Mouse (Mus musculus): ENCODE data around the gene Epha4. TPM values are rescaled to one million over a fixed set of nuclear protein-coding genes. Genes with fewer than 3 reads are reported as not detected.

Gene Epha4
- total RNA-seq, 2 experiments from 2014 or later, result 298 to 325 TPM

Small RNA genes within 50 kb of the gene (microRNA-seq; reads per million reads assigned to microRNA genes)
- gene Mir6352, result 0 reads per million in 2 experiments
